Mouse (Mus musculus) CH12F3 (cell line): ENCODE measurements around the gene Neurog2.

Experiments used
- in situ Hi-C: fragments of 300-500 bp; cut with MboI; formaldehyde crosslinking; loops from 2 replicates; pipeline ENCODE4 v1.14.3; 2020; ENCODE audit warnings: low sequenced_read_pairs

Gene Neurog2

GRCm38 (mm10) chr3:127640762-127641700, 8.1 kb downstream of the Neurog2 start:
- in situ Hi-C loops = loop anchor here (25.0 kb wide), 1 partner anchor 296 kb away; no protein-coding TSS in a partner anchor

GRCm38 (mm10) chr3:127642211-127642610, 9.3 kb downstream of the Neurog2 start:
- in situ Hi-C loops = loop anchor here (25.0 kb wide), 1 partner anchor 295 kb away; no protein-coding TSS in a partner anchor

GRCm38 (mm10) chr3:127646156-127646825, 13.4 kb downstream of the Neurog2 start:
- in situ Hi-C loops = loop anchor here (25.0 kb wide), 1 partner anchor 291 kb away; no protein-coding TSS in a partner anchor

GRCm38 (mm10) chr3:127651742-127652653, 19.1 kb downstream of the Neurog2 start:
- in situ Hi-C loops = no loop called here

- in situ Hi-C loops = no loop called here
Measured at GRCm38 (mm10) chr3:127660712-127661111, 27.8 kb downstream of the Neurog2 start.

GRCm38 (mm10) chr3:127661646-127662531, 29.0 kb downstream of the Neurog2 start:
- in situ Hi-C loops = no loop called here

GRCm38 (mm10) chr3:127679703-127680102, 46.8 kb downstream of the Neurog2 start:
- in situ Hi-C loops = no loop called here
